Mouse (Mus musculus): Measurements from ENCODE around the gene Exd2. TPM values are rescaled to one million over a fixed set of nuclear protein-coding genes. Genes with fewer than 3 reads are reported as not detected.
"Not testable (repeated sequence)": the region's sequence is repeated elsewhere in the genome, so short reads cannot be mapped to it uniquely, and the experiment has no call there.

Gene Exd2
- polyA plus RNA-seq, 1 experiment from 2014 or later = 42.8 TPM

- Histone ChIP-seq H3K36me3 (ENCODE audit: control insufficient read depth, insufficient read depth, low read length) (no peaks in the 10 kb centered on the region), H3K27ac (ENCODE audit: low read depth, low read length) (peak overlapping the region; percentile 94), H3K4me3 (ENCODE audit: low read depth, low read length) (peak overlapping the region; percentile 90), H3K9me3 (ENCODE audit: control insufficient read depth, low read length) (no peaks in the 10 kb centered on the region), H3K27me3 (ENCODE audit: control insufficient read depth, insufficient read depth, low read length) (no peaks in the 10 kb centered on the region), H3K4me1 (ENCODE audit: control insufficient read depth, insufficient read depth, low read length) (peaks cover 4% of the 10 kb centered on the region; the same call in 1 of the 2 replicates), H3K9ac (ENCODE audit: low read length) (peak overlapping the region; percentile 86), H3K4me2 (ENCODE audit: low read depth) (peak overlapping the region; percentile 72)
- ATAC-seq (ENCODE audit: insufficient read depth, low FRiP score, low TSS enrichment) (no peak), DNase-seq (ENCODE audit: low spot score) (no peak)
- 17% methylated on average over 4 of the region's 4 CpGs for WGBS
Observed at GRCm38 (mm10) chr12:80437051-80437675, 25.7 kb upstream of the Exd2 start.

- no peak for DNase-seq (ENCODE audit: low spot score)
- ATAC-seq (ENCODE audit: insufficient read depth, low FRiP score, low TSS enrichment) = no peak
- 80% methylated on average over 2 of the region's 2 CpGs for WGBS
Observed at GRCm38 (mm10) chr12:80440957-80441356, 21.9 kb upstream of the Exd2 start.

GRCm38 (mm10) chr12:80444525-80445109 is 18.3 kb upstream of the Exd2 start:
- H3K27ac ChIP-seq (ENCODE audit: low read depth, low read length) = no peak overlapping the region
- 85% methylated on average over 9 of the region's 9 CpGs for WGBS
- no peak for DNase-seq (ENCODE audit: low spot score)

More at GRCm38 (mm10) chr12:80440957-80441356, 21.9 kb upstream of the Exd2 start:
- Histone ChIP-seq H3K4me1 (ENCODE audit: control insufficient read depth, insufficient read depth, low read length) (peaks cover 4% of the 10 kb centered on the region; the same call in 1 of the 2 replicates), H3K27ac (ENCODE audit: low read depth, low read length) (no peak overlapping the region), H3K4me3 (ENCODE audit: low read depth, low read length) (no peak overlapping the region), H3K9me3 (ENCODE audit: control insufficient read depth, low read length) (no peaks in the 10 kb centered on the region), H3K4me2 (ENCODE audit: low read depth) (no peak overlapping the region), H3K27me3 (ENCODE audit: control insufficient read depth, insufficient read depth, low read length) (no peaks in the 10 kb centered on the region), H3K36me3 (ENCODE audit: control insufficient read depth, insufficient read depth, low read length) (no peaks in the 10 kb centered on the region), H3K9ac (ENCODE audit: low read length) (no peak overlapping the region)

GRCm38 (mm10) chr12:80453506-80453905 is 9.4 kb upstream of the Exd2 start:
- 88% methylated on average over 1 of the region's 1 CpGs for WGBS
- ATAC-seq (ENCODE audit: insufficient read depth, low FRiP score, low TSS enrichment) = no peak
- no peak for DNase-seq (ENCODE audit: low spot score)
- Histone ChIP-seq H3K4me3 (ENCODE audit: low read depth, low read length) (no peak overlapping the region), H3K9ac (ENCODE audit: low read length) (no peak overlapping the region), H3K27ac (ENCODE audit: low read depth, low read length) (no peak overlapping the region), H3K4me2 (ENCODE audit: low read depth) (no peak overlapping the region), H3K4me1 (ENCODE audit: control insufficient read depth, insufficient read depth, low read length) (no peaks in the 10 kb centered on the region), H3K27me3 (ENCODE audit: control insufficient read depth, insufficient read depth, low read length) (no peaks in the 10 kb centered on the region), H3K36me3 (ENCODE audit: control insufficient read depth, insufficient read depth, low read length) (no peaks in the 10 kb centered on the region), H3K9me3 (ENCODE audit: control insufficient read depth, low read length) (no peaks in the 10 kb centered on the region)

More at GRCm38 (mm10) chr12:80444525-80445109, 18.3 kb upstream of the Exd2 start:
- H3K36me3 ChIP-seq (ENCODE audit: control insufficient read depth, insufficient read depth, low read length) = no peaks in the 10 kb centered on the region
- no peaks in the 10 kb centered on the region for H3K4me1 ChIP-seq (ENCODE audit: control insufficient read depth, insufficient read depth, low read length)
- H3K27me3 ChIP-seq (ENCODE audit: control insufficient read depth, insufficient read depth, low read length) = no peaks in the 10 kb centered on the region
- H3K4me3 ChIP-seq (ENCODE audit: low read depth, low read length) = no peak overlapping the region
- H3K4me2 ChIP-seq (ENCODE audit: low read depth) = no peak overlapping the region
- H3K9ac ChIP-seq (ENCODE audit: low read length) = no peak overlapping the region
- ATAC-seq (ENCODE audit: insufficient read depth, low FRiP score, low TSS enrichment) = no peak
- no peaks in the 10 kb centered on the region for H3K9me3 ChIP-seq (ENCODE audit: control insufficient read depth, low read length)

GRCm38 (mm10) chr12:80458033-80458432 is 4.9 kb upstream of the Exd2 start:
- Histone ChIP-seq H3K36me3 (ENCODE audit: control insufficient read depth, insufficient read depth, low read length) (no peaks in the 10 kb centered on the region), H3K9ac (ENCODE audit: low read length) (no peak overlapping the region), H3K27me3 (ENCODE audit: control insufficient read depth, insufficient read depth, low read length) (no peaks in the 10 kb centered on the region), H3K4me2 (ENCODE audit: low read depth) (no peak overlapping the region), H3K27ac (ENCODE audit: low read depth, low read length) (no peak overlapping the region), H3K4me1 (ENCODE audit: control insufficient read depth, insufficient read depth, low read length) (no peaks in the 10 kb centered on the region), H3K4me3 (ENCODE audit: low read depth, low read length) (no peak overlapping the region), H3K9me3 (ENCODE audit: control insufficient read depth, low read length) (no peaks in the 10 kb centered on the region)
- ATAC-seq (ENCODE audit: insufficient read depth, low FRiP score, low TSS enrichment) (no peak), DNase-seq (ENCODE audit: low spot score) (no peak)
- WGBS = 72% methylated on average over 5 of the region's 5 CpGs

GRCm38 (mm10) chr12:80462292-80462896 is 501 bp upstream of the Exd2 start:
- not testable (repeated sequence) for H3K36me3 ChIP-seq (ENCODE audit: control insufficient read depth, insufficient read depth, low read length); H3K27ac ChIP-seq (ENCODE audit: low read depth, low read length); H3K9me3 ChIP-seq (ENCODE audit: control insufficient read depth, low read length); H3K27me3 ChIP-seq (ENCODE audit: control insufficient read depth, insufficient read depth, low read length); H3K4me1 ChIP-seq (ENCODE audit: control insufficient read depth, insufficient read depth, low read length)
- ATAC-seq (ENCODE audit: insufficient read depth, low FRiP score, low TSS enrichment) (0 out of 2 replicates have a peak, but pooled peaks have one; percentile 6), DNase-seq (ENCODE audit: low spot score) (peak; percentile 35)
- 12% methylated on average over 10 of the region's 10 CpGs for WGBS
- peak overlapping the region; percentile 83 for H3K9ac ChIP-seq (ENCODE audit: low read length)
- H3K4me3 ChIP-seq (ENCODE audit: low read depth, low read length) = peak overlapping the region; percentile 74
- peak overlapping the region; percentile 77 for H3K4me2 ChIP-seq (ENCODE audit: low read depth)

- H3K9ac ChIP-seq (ENCODE audit: low read length) = peak overlapping the region; percentile 83
- H3K27me3 ChIP-seq (ENCODE audit: control insufficient read depth, insufficient read depth, low read length) = no peaks in the 10 kb centered on the region
- no peak for DNase-seq (ENCODE audit: low spot score)
- H3K4me1 ChIP-seq (ENCODE audit: control insufficient read depth, insufficient read depth, low read length) = peaks cover 3% of the 10 kb centered on the region; the same call in 1 of the 2 replicates
- WGBS = 11% methylated on average over 17 of the region's 17 CpGs
- H3K4me3 ChIP-seq (ENCODE audit: low read depth, low read length) = peak overlapping the region; percentile 74
- no peak for ATAC-seq (ENCODE audit: insufficient read depth, low FRiP score, low TSS enrichment)
- H3K4me2 ChIP-seq (ENCODE audit: low read depth) = peak overlapping the region; percentile 77
- no peak overlapping the region; the same call in 1 of the 2 replicates for H3K27ac ChIP-seq (ENCODE audit: low read depth, low read length)
- H3K9me3 ChIP-seq (ENCODE audit: control insufficient read depth, low read length) = no peaks in the 10 kb centered on the region
- no peaks in the 10 kb centered on the region for H3K36me3 ChIP-seq (ENCODE audit: control insufficient read depth, insufficient read depth, low read length)
Observed at GRCm38 (mm10) chr12:80463666-80464269, 873 bp downstream of the Exd2 start.

GRCm38 (mm10) chr12:80470206-80470605 is 7.3 kb downstream of the Exd2 start:
- no peak overlapping the region for H3K4me3 ChIP-seq (ENCODE audit: low read depth, low read length)
- 90% methylated on average over 2 of the region's 2 CpGs for WGBS
- ATAC-seq (ENCODE audit: insufficient read depth, low FRiP score, low TSS enrichment) (no peak), DNase-seq (ENCODE audit: low spot score) (no peak)
- H3K4me1 ChIP-seq (ENCODE audit: control insufficient read depth, insufficient read depth, low read length) = no peaks in the 10 kb centered on the region
- no peaks in the 10 kb centered on the region for H3K9me3 ChIP-seq (ENCODE audit: control insufficient read depth, low read length)
- no peaks in the 10 kb centered on the region for H3K27me3 ChIP-seq (ENCODE audit: control insufficient read depth, insufficient read depth, low read length)
- no peak overlapping the region for H3K9ac ChIP-seq (ENCODE audit: low read length)
- H3K4me2 ChIP-seq (ENCODE audit: low read depth) = no peak overlapping the region
- no peak overlapping the region for H3K27ac ChIP-seq (ENCODE audit: low read depth, low read length)
- H3K36me3 ChIP-seq (ENCODE audit: control insufficient read depth, insufficient read depth, low read length) = no peaks in the 10 kb centered on the region
